Mouse (Mus musculus): ENCODE data around the gene Hunk.

Gene Hunk

DNA sequence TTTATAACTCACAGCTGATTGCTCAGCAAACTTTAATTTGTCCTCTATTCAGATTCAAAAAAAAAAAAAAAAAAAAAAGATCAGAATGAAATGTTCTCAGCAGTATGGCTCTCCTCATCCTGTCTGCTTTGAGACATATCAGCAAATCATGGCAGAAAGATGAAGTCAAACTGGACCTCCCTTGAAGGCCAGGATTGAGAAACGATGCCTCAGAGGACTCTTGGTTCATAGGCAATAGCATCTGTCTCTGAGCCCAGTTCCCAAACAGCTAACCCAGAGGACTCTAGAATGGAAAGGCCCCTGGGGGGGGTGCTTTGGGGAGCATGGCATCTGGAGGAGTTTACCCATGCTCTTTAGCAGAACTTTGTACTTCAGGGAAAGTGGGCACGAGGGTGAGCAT lies 119.9 kb downstream of the Hunk start:
- no peak for DNase-seq (ENCODE audit: low spot score)

DNA sequence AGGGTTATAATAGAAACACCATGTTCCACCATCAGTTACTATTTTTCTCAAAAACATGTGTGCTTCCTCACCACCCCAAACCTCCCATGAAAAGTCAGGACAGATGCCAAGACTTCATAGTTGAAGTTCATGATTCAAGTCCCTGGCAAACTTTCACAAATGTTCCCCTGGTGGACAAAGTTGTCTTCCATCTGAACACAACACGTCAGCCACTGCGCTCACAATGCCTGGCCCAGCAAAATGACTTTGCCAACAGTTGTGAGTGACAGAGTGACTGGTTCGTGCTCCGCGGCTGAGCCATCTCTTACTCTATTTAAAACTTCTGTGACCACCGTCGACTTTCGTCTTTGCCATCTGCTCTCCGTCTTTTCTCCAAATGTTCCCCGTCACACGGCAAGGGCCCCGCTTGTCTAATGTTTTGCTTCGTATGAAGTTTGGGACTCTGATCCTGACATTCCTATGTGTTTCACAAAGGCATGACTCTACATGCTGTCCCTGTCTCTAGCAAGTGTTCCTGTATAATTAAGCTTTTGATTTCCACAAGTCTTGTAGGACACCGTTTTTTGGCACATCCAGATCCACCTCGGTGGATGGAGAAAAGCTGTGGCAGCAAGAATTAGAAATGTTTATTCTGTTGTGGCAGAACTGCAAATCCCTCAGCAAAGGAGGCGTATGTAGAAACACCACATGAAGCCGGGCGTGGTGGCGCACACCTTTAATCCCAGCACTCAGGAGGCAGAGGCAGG lies 125.9 kb downstream of the Hunk start:
- DNase-seq (ENCODE audit: low spot score), result no peak

DNA sequence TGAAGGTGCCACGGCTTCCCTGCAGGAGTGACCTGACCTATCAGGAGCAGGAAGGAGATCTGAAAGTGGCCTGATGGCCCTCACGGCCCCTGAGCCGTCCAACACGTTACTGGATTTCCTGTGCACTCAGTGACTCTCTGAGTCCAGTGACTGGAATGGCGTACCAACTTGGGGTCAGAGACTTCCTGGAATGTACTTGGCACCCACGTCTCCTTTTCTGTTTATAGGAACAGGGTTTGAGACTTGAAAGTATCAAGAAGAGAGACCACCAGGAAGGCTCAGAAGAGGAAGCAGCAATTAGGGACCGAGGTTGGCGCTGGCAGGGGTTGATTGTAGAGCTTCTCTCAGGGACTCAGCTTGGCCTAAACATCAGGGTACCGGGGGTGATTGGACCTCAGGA lies 131.2 kb downstream of the Hunk start:
- DNase-seq (ENCODE audit: low spot score), result no peak

DNA sequence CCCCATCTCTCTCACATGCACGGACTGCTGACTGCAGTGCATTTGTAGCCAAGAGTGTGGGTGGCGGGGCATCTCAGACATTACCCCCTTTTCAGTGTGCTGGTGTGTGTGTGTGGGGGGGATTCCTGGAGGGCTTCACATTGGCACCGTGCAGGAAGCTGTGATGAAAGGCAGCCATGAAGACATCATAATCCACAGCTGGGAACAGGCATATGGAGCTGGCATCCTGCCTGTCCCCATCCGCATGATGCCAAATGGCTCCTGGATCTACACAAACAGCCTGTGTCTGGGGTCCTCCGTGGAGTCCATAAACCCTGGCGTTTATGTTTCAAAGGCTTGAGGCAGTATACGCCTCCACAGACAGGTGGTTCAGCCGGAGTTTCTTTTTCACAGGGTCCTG lies 132.4 kb downstream of the Hunk start:
- DNase-seq (ENCODE audit: low spot score), result no peak

DNA sequence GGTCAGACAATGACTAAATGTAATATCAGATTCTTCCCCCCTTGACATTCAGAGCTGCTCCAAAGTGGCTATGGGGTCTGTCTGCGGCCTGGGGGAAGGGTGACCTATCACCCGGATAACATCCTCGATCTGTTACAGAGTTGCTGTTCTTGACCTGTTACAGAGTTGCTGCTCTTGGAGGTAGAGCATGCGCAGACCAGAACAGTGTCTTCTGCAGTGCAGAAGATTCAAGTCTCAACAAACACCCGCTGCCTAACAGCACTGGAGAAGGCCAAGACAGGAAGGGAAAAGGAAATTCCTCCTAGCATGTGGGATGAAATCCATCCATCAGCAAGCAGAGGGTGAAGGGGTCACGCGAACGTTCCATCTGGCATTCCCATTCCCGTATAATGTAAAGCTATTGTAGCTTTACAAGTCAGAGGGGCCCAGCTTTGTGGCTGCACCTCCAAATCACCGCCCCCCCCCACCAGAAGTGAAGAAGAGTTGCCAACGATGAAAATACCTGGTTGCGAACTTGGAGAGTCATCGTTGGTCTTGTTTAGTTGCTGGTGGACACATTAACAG lies 133.0 kb downstream of the Hunk start:
- DNase-seq (ENCODE audit: low spot score), result no peak

DNA sequence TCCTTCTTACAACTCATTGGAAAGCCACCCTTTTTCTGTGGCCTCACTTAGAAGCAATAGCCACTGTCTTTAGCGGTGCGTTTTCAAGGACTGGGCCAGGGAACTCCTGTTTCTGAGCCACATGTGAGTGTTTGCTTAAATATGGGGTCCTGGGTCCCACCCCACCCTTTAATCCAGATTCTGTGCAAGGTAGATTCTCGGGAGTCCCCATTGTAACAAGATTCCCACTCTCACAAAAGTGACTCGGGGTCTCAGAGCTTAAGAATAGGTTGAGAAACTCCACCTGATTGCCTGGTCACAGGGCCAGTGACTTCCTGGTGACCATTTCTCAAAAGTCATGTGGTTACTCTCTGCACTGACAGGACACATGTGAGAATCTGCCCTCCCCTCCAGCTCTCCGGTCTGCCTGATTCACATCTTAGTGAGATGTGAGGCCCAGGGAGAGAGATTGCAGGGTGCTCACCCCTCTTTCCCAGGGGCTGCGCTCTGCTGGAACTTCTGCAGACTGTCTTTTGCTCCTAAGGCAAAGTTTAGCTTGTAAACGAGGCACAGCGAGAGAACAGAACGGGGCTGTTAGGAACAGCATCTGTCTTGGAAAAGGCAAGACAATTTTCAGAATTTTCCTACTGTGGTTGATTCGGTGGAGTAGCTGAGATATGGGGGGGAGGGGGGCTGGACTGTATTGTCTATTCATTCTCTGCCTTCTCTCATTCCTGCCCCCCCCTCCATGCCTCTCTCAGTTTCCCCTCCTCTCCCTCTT lies 135.6 kb downstream of the Hunk start:
- no peak for DNase-seq (ENCODE audit: low spot score)

DNA sequence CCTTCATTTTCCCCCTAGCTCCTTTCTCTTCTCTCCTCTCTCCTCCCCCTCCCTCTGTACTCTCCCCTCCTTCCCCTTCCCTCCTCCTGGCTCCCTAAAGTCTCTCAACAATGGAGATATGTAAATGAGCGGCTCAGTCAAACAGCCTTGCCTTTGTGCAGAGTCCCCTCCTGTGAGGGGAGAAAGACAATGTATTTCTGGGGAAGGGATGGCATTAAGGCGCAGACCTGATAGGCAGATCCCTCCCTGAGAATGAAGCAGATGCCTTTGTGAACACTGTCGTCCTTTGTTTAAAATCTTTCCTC lies 136.1 kb downstream of the Hunk start:
- no peak for DNase-seq (ENCODE audit: low spot score)

DNA sequence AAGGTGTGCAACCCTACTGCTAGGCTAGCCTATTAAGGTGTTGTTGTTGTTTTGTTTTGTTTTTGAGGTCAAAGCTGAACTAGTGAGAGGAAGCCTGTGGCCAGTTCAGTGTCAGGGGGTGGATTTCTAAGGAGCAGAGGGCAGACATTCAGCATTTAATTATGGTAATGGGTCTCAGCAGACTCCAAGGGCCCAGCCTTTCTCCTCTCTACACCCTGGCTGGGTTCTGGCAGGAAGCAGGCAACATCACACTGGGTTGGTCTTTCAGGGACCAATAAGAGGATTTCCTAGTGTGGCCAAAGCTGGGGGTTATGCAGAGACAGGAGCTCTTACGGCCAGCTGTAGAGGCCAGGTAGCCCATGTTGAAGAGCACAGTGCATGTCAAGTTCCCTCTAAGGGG lies 136.8 kb downstream of the Hunk start:
- DNase-seq (ENCODE audit: low spot score), result no peak

DNA sequence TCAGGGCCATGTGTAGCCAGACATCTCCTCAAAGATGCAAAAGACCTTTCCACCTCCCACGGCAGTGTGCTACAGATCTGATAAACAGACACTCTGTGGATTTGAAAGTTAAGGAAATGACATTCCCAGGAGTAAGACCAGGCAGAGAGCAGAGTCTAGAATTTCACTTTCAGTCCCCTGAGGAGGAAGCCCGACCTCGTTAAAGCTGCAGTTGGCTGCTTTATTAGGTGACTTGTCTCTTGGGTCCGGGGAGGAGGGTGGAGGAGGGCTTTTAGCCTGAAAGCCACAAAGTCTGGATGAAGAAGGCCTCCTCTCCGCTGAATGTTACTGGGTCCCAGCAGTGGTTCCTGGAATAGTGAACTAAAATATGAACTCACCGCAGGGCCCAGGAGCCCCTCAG lies 137.6 kb downstream of the Hunk start:
- no peak for DNase-seq (ENCODE audit: low spot score)

DNA sequence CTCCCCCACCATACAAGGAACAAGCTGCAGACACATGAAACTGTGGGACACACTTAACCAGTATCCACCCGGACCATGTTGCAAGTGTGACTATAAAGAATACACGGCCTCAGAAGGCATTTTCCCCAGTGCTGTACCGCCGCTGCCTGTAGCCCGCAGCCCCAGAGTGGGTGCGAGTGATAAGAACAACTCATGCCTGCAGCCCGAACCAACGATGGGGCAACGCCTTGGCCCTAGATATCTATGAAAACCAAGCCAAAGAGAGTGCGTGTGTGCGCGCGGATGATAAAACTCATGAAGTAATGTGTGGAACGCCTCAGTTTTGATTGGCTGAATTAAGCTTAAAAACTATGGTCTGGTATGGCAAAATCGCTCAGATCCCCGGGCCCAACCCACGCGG lies 138.1 kb downstream of the Hunk start:
- DNase-seq (ENCODE audit: low spot score), result no peak

DNA sequence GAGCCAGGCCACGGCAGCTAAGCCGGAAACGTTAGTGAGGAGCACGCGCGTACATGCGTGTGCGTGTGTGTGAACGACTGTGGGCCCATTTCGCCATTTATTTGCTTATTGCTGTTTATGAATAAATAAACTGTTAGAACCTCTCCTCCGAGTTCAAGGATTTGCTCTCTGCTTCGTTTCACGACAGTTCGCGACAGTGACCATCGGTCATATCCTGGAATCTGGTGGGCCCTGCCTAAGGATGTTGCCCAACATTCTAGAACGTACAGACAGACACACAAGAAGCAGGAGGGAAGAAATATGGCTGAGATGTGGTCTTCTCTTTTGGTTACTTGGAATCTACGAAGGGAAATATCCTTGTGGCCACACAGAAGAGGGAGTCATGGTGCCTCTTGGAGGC lies 138.6 kb downstream of the Hunk start:
- DNase-seq (ENCODE audit: low spot score), result no peak

DNA sequence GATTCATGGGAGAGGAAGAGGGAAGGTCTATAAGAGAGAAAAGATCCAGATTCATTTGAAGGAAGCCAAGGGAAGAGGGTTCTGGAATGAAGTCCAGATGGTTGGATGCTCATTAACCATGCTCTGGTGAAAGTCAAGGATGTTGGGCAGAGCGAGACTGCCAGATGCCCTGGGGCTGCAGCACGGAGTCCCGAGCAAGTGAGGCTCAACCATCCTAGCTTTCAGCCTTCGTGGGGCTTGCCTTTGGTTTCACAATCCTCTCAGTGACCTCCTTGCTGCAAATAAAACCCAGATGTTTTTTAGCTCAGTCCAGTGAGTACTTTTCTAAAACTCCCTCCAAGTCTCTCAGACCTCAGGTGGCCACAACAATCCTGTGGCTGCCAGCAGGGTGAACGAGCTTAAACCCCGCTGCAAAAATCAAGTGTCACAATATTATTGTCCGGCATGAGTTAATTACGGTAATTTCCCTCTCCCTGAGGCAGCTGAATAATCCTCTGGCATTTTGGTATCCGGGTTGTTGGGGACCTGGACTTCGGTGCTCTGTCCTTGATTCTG lies 147.4 kb downstream of the Hunk start:
- no peak for DNase-seq (ENCODE audit: low spot score)

DNA sequence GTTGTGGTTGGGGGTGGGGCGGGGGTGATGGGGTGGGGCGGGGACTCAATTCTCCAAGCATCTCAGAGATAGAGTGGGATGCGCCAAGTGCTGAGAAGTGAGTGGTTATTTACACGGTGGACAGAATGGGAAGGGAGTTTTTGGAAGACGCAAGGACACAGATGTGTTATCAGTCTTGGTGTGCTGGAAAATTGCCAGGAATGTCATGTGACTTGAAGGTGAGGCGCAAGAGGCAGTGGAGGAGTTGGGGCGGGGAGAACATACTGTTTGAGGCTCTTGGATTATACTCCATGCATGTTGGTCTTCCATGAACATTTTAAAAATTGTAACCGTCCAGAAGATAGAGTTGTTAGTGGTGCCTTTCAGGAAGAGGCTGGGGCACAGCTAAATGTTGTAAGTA lies 148.8 kb downstream of the Hunk start:
- no peak for DNase-seq (ENCODE audit: low spot score)

DNA sequence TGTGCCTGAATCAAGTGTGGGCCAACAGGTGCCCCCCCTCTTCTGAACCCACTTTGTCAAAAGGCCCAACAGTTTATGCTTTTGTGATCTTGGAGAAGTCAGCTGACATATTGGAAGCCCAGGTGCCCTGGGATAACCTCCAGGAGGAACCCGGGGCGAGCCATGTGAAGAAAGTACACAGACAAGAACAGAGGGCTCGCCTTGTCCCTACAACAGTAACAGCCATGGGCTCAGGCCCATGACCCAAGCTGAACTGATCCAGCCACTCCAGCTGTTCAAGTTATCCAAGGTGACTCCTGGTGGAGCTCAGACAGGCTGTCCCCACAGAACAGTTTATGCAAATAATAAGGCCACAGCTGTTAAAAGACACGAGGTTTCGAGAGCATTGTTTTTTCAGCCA lies 153.1 kb downstream of the Hunk start:
- no peak for DNase-seq (ENCODE audit: low spot score)

DNA sequence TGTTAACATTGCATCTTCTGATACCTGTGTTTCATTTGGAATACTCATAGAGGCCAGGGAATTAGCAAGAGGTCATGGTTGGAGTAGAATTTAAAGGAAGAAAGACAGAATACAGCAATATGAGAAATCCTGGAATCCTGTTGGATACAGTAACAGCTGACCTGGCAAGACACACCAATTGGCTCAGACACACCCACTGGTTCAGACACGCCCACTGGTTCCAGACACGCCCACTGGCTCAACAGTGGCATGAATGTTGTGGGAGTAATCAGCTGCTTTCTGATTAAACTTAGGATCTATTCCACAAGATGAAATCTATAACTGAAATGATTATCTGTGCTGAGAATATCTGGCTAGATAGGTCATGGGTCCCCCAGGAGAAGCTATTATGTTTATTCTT lies 155.4 kb downstream of the Hunk start:
- DNase-seq (ENCODE audit: low spot score), result no peak

DNA sequence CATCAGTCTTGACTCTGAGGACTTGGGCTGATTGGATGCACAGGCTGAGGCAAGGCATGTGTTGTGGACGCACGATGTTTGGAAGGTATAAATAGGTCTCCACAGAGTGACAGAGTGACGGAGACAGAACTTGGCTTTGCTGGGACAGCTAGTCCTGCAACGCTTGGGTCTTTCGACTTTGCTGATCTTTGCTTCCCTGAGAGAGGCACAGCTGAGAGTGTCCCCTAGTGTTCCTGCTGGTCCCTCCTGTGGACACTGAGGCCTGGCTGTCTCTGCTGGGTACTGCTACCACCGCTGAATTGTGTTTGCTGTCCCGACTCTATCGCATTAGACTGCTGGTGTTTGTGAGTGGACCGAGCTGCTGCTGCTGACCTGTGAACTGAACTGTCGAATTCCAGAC lies 156.6 kb downstream of the Hunk start:
- DNase-seq (ENCODE audit: low spot score), result no peak

DNA sequence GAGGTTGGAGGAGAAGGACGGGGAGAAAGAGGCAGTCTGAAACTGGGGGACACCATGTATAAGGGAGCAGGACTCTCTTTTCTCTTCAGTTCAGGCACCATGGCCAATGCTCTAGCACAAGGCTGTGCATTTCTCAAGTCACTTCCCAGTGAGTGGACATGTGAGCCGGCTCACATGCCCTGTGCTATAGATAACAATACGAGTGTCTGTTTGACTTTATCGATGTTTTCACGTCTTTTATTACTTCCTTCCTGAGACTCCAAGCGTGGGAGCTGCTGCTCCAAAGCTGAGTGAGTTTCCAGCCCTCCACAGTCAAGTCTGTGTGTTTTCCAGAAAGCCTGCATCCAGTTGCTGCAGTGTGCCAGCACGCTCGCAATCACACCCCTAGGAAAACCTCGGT lies 158.4 kb downstream of the Hunk start:
- DNase-seq (ENCODE audit: low spot score), result no peak

DNA sequence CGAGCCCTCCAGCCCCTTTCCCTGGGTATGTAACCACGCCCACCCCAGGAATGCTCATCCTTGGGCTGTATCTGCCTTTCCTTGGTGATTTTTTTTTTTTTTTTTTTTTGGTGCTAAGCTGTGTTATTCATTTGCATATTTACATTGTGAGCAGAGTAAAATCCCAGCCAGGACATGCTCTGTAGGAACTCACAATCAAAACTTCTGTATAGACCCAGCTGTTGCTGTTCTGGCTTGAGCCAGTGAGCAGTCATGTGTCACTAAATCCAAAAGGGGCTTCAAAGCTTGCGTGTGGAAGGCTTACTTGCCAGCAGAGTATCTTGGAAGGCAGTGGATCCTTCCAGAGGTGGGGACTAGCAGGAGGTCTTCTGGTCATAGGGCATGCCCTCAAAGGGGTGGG lies 159.7 kb downstream of the Hunk start:
- no peak for DNase-seq (ENCODE audit: low spot score)

DNA sequence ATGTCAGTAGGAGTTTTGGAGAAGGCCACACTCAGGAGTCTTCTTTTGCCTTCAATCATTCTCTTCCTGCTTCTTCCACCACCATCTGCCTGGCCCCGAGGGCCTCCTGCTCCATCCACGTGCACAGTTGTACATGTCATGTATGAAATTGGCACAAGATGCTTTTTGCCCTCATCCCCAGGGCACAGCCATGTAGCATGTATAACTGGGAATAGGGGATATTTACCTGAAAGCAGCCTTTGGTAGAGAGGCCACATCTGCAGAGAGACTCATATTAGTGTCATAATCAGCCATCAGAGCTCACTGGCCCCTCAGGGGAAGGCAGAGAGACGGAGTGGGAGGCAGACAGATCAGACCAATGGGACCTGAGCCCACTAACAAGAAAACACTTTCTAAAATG lies 160.8 kb downstream of the Hunk start:
- DNase-seq (ENCODE audit: low spot score), result no peak

DNA sequence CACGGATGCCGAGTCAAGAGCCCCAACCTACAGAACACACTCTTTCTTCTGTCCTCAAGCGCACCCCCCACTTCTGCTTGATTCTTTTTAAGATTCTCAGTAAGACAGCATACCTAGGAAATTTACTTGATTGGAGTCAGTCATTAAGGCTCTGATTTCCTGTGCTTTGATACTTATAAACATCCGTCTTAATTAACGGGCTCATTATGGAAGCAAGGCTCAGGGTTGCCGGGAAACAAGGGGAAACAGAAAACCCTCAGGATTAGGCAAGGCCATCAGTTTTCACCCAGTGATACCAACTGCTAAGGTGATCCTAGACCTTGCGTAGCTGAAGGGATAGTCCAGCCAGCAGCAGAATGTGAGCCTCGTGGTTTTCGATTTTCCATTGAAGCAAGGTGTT lies 162.2 kb downstream of the Hunk start:
- no peak for DNase-seq (ENCODE audit: low spot score)

Measured in layer of hippocampus, adult 9-10 months (tissue).